Mouse (Mus musculus) neural tube, embryonic 10.5 days (tissue): ENCODE measurements around the gene Tdp2.

Source experiments
- DNase-seq: peaks from one replicate; pipeline ENCODE4 v3.0.0-alpha.2; 2017; ENCODE audit warnings: low spot score; ENCODE audit errors: extremely low spot score

Tdp2 gene

GRCm38 (mm10) chr13:24879359-24880040 lies 48.0 kb downstream of the Tdp2 start:
- no peak for DNase-seq

DNA sequence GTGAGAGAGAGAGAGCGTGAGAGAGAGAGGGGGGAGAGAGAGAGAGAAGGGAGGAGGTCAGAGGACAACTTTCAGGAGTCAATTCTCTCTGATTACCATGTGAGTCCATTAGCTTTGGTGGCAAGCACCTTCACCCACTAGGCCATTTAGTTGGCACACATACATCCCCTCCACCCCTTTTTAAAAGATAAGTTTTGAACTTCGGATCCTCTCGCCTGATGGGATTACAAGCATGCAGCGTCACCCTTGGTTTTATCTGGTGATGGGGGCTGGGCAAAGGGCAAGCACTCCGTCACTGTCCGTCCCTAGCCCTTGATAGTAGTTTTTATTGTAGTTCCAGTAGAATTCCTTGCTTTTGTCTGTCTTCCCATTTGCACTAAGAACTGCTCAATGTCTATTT lies 48.7 kb downstream of the Tdp2 start:
- DNase-seq: no peak

DNA sequence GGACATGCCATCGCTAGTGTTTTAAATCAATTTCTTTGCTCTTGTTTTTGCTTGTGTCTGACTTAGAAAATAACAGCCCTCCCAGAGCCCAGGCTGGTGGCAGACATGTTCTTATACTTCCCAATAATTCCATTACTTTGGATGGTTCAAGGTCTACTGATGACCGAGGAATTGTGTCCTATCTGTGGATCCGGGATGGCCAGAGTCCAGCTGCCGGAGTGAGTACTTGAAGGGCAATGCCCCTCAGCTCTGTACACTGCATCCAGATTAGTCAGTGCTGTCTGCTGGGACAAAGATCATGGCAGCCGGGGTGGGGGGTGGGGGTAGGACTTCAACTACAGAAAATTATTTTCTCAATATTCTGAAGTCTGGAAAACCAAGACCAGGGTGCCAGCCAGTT lies 49.2 kb downstream of the Tdp2 start:
- DNase-seq: no peak

DNA sequence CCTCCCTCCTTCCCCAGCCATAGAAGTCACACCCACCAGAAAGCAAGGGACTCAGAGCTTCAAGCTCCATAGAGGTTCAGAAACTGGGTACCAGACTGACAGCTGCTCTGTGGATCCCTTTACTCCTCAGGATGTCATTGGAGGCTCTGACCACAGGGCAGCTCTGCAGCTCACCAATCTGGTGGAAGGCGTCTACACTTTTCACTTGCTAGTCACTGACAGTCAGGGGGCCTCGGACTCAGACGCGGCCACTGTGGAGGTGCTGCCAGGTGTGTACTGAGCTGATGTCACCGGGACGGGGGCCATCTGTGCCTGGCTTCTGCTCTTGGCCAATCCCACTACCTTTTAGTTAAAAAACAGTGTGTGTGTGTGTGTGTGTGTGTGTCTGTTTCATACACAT lies 50.9 kb downstream of the Tdp2 start:
- DNase-seq: no peak

DNA sequence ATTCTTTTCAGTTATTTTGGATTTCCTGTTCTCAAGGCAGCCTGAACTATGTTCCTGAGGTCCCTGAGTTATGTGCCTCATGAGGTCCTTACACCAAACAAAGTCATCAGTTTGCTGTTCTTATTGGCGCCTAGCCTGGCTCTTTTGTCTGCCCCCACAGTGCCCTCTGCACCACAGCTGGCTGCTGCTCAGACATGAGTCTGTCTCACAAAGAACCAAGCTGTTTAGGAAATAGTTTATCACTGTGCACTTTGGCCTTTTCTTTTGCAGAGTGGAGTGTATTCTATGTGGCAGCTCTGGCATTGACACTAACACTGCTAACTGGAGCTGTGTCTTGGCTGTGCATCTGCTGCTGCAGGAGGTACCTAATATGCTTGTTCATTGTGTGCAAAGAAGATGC lies 58.1 kb downstream of the Tdp2 start:
- DNase-seq: no peak
